In genomic region chr8:94532525-94532872, GRCm38 (mm10) we compare ENCODE assay signal across 8 mouse cellular contexts. TPM values are rescaled to one million over a fixed set of nuclear protein-coding genes. Genes with fewer than 3 reads are reported as not detected.
DNase-seq lines count a peak whose midpoint lies in the region; ATAC-seq and TF ChIP-seq lines count a peak whose summit lies in the region.

No protein-coding gene starts in this region.

- peaks cover 46% of the 10 kb centered on the region for H3K27me3 ChIP-seq in heart, embryonic 15.5 days
- no peaks in the 10 kb centered on the region for H3K27me3 ChIP-seq in MEL (ENCODE audit: control insufficient read depth in 1 of 2, insufficient read depth in 2 of 2, low read length in 2 of 2)
- peaks cover 80% of the 10 kb centered on the region for H3K27me3 ChIP-seq in hindbrain, embryonic 10.5 days (ENCODE audit: insufficient read depth, poor library complexity, severe bottlenecking)
- H3K27me3 ChIP-seq in midbrain, embryonic 10.5 days (ENCODE audit: low read depth, poor library complexity, severe bottlenecking) = peaks cover 82% of the 10 kb centered on the region

- DNase-seq in heart, adult 9 months (ENCODE audit: low spot score in 2 of 2) = no peak
- DNase-seq in MEL (ENCODE audit: low read depth, low spot score) = no peak
- DNase-seq in hindbrain, embryonic 10.5 days (ENCODE audit: low spot score) = no peak
- no peak for DNase-seq in midbrain, embryonic 10.5 days (ENCODE audit: low spot score)
- no peak for DNase-seq in testis, postnatal 14 days (ENCODE audit: low spot score)
- DNase-seq in layer of hippocampus, postnatal 36 days = no peak

- under 1% methylated on average over 34 of the region's 34 CpGs for WGBS in heart, embryonic 15.5 days
- WGBS in hindbrain, embryonic 10.5 days = under 1% methylated on average over 34 of the region's 34 CpGs
- WGBS in midbrain, embryonic 10.5 days = under 1% methylated on average over 34 of the region's 34 CpGs

- peaks cover 25% of the 10 kb centered on the region for H3K4me1 ChIP-seq in heart, embryonic 15.5 days (replicated peaks)
- H3K4me1 ChIP-seq in MEL (ENCODE audit: control insufficient read depth in 1 of 2, insufficient read depth in 2 of 2, low read length in 2 of 2) = peaks cover 6 to 17% of the 10 kb centered on the region in 2 experiments; a peak in 3 of 4 replicates
- H3K4me1 ChIP-seq in hindbrain, embryonic 10.5 days (replicated peaks) = peaks cover 42% of the 10 kb centered on the region
- peaks cover 44% of the 10 kb centered on the region for H3K4me1 ChIP-seq in midbrain, embryonic 10.5 days

- H3K9ac ChIP-seq in heart, embryonic 15.5 days = peak overlapping the region; percentile 64
- H3K9ac ChIP-seq in MEL (ENCODE audit: control insufficient read depth, low read depth, low read length, poor library complexity, severe bottlenecking) = peak overlapping the region; percentile 84

- no peak overlapping the region for H3K27ac ChIP-seq in heart, embryonic 15.5 days
- no peak overlapping the region for H3K27ac ChIP-seq in MEL (ENCODE audit: control insufficient read depth, low read depth, low read length)
- H3K27ac ChIP-seq in hindbrain, embryonic 10.5 days = peak overlapping the region; percentile 90
- H3K27ac ChIP-seq in midbrain, embryonic 10.5 days (replicated peaks) = peak overlapping the region; percentile 92

- H3K79me2 ChIP-seq in MEL (ENCODE audit: control insufficient read depth, insufficient read depth, low read length, poor library complexity) = no peaks in the 10 kb centered on the region; the same call in 1 of the 2 replicates

- no peaks in the 10 kb centered on the region for H3K36me3 ChIP-seq in heart, embryonic 15.5 days
- H3K36me3 ChIP-seq in MEL (ENCODE audit: control insufficient read depth in 1 of 2, insufficient read depth in 2 of 2, low read length in 2 of 2) = peaks cover 0 to 4% of the 10 kb centered on the region in 2 experiments; a peak in 1 of 4 replicates
- no peaks in the 10 kb centered on the region for H3K36me3 ChIP-seq in hindbrain, embryonic 10.5 days
- no peaks in the 10 kb centered on the region for H3K36me3 ChIP-seq in midbrain, embryonic 10.5 days

- TF ChIP-seq RAD21 in MEL (IDR thresholded peaks at IDR 0.05; ENCODE audit: low read depth, low read length) = no peak

- peak overlapping the region; percentile 73 for H3K4me3 ChIP-seq in heart, embryonic 15.5 days
- peak overlapping the region; percentile 59 to 80 for H3K4me3 ChIP-seq in MEL (ENCODE audit: control insufficient read depth in 1 of 2, insufficient read depth in 1 of 2, low read depth in 2 of 2, low read length in 2 of 2)
- peak overlapping the region; percentile 71 for H3K4me3 ChIP-seq in hindbrain, embryonic 10.5 days
- H3K4me3 ChIP-seq in midbrain, embryonic 10.5 days = peak overlapping the region; percentile 75

- no peak for ATAC-seq in heart, embryonic 15.5 days (replicated peaks; ENCODE audit: insufficient number of reproducible peaks, insufficient read depth, low FRiP score, low read depth)
- ATAC-seq in megakaryocyte progenitor cell, adult 5-6 weeks (replicated peaks; ENCODE audit: poor library complexity) = no peak

- no peak for TF ChIP-seq CTCF in MEL (IDR thresholded peaks at IDR 0.05 in 2 of 3, conservative IDR thresholded peaks at IDR 0.05 in 1 of 3; ENCODE audit: control insufficient read depth in 1 of 3, insufficient read depth in 1 of 3, low read depth in 2 of 3, low read length in 3 of 3, poor library complexity in 1 of 3, severe bottlenecking in 1 of 3)

- no peaks in the 10 kb centered on the region for H3K9me3 ChIP-seq in heart, embryonic 15.5 days (replicated peaks)
- H3K9me3 ChIP-seq in MEL (replicated peaks; ENCODE audit: insufficient read depth, low read length) = no peaks in the 10 kb centered on the region
- no peaks in the 10 kb centered on the region for H3K9me3 ChIP-seq in hindbrain, embryonic 10.5 days
- no peaks in the 10 kb centered on the region for H3K9me3 ChIP-seq in midbrain, embryonic 10.5 days (replicated peaks)

- TF ChIP-seq POLR2A in MEL (IDR thresholded peaks at IDR 0.05; ENCODE audit: control insufficient read depth in 1 of 2, insufficient read depth in 1 of 2, low read depth in 1 of 2, low read length in 2 of 2, poor library complexity in 1 of 2) = no peak

- no peak for TF ChIP-seq EP300 in MEL (IDR thresholded peaks at IDR 0.05; ENCODE audit: low read depth in 1 of 2, low read length in 2 of 2)

- H3K4me2 ChIP-seq in heart, embryonic 15.5 days = peak overlapping the region; percentile 96

TF ChIP-seq in MEL, 35 proteins besides CTCF, POLR2A, EP300 and RAD21:
- TF ChIP-seq MAFK (IDR thresholded peaks at IDR 0.05; ENCODE audit: borderline replicate concordance, low read depth, low read length) (no peak), ZMIZ1 (IDR thresholded peaks at IDR 0.05; ENCODE audit: low read depth, low read length) (no peak), POLR2AphosphoS2 (IDR thresholded peaks at IDR 0.05; ENCODE audit: low read length) (no peak), SIN3A (IDR thresholded peaks at IDR 0.05; ENCODE audit: low read length) (peak; percentile 39; the same call in 1 of the 2 replicates)

RNA-seq across cellular contexts. Expression of gene Cpne2, which starts 0.3 kb away (rescaled TPM):
- polyA plus RNA-seq in heart, embryonic 15.5 days (2015; fragmentation: Nextera tagmentation; extraction: Ambion mirVana) = 5.0 and 6.7 TPM in 2 replicates
- total RNA-seq in MEL (2012; rRNA removed) = 15.7 and 19.1 TPM in 2 replicates
- polyA plus RNA-seq in MEL (2012; ENCODE audit: insufficient read depth in 1 of 2, insufficient read length in 2 of 2, low read depth in 1 of 2, low replicate concordance in 2 of 2, missing spikeins in 1 of 2) = 10 to 100 TPM in 1 of 2 experiments, not detected in 1; 29.7 TPM
- 10.0 and 11.1 TPM in 2 replicates for polyA plus RNA-seq in hindbrain, embryonic 10.5 days (2016; fragmentation: Nextera tagmentation; extraction: Ambion mirVana)
- 13.6 and 17.6 TPM in 2 replicates for polyA plus RNA-seq in midbrain, embryonic 10.5 days (2016; fragmentation: Nextera tagmentation; extraction: Ambion mirVana)
- 98.4 and 104 TPM in 2 replicates for total RNA-seq in megakaryocyte progenitor cell, adult 5-6 weeks (2015)
- total RNA-seq in megakaryocyte progenitor cell, adult 5-6 weeks (2017) = 54.1 and 64.9 TPM in 2 replicates
- total RNA-seq in layer of hippocampus, postnatal 36 days (2021) = 10 to 100 TPM; 37.8 to 44.4 TPM

Comparison
In these comparisons a context has a peak if more than half of its experiments do, and no peak if none do; other contexts are left out.
1. H3K27ac ChIP-seq: peak in hindbrain, embryonic 10.5 days (single experiment) and midbrain, embryonic 10.5 days (single experiment); none in heart, embryonic 15.5 days (single experiment) and MEL (single experiment).
2. Peak in every context shown above with its lines, with median percentiles within 50 percentile points of each other: H3K4me3 ChIP-seq.